Mouse (Mus musculus): ENCODE results near the gene Prkcb. TPM values are rescaled to one million over a fixed set of nuclear protein-coding genes. Genes with fewer than 3 reads are reported as not detected.

Gene Prkcb
- polyA plus RNA-seq, 1 experiment from 2014 or later, result 5.6 TPM

DNA sequence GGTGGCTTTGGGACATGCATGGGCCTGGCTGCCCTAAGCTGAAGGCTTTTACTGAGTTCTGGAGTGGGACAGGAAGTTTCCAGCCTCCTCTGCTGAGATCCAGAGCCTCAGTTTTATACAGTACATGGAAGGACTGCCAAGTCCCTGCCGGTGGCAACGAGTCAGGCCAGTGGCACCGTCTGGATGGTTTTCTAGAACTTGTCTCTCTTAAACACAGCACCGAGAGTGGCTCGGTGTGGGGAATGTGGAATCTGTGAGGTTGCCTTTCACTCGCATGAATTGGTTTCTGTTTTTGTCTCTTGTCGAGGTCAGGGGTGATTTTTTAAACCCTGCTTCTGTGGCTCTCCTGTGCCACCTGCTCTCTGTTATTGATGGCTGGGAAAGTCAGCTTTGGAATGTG lies 3.6 kb downstream of the Prkcb start:
- Histone ChIP-seq H3K27me3 (peaks cover 45% of the 10 kb centered on the region), H3K4me1 (peaks cover 11% of the 10 kb centered on the region; the same call in 1 of the 2 replicates), H3K4me2 (replicated peaks) (no peak overlapping the region), H3K9ac (no peak overlapping the region), H3K27ac (no peak overlapping the region), H3K4me3 (no peak overlapping the region), H3K36me3 (no peaks in the 10 kb centered on the region), H3K9me3 (no peaks in the 10 kb centered on the region)
- no peak for ATAC-seq (ENCODE audit: insufficient number of reproducible peaks, insufficient read depth, low FRiP score, low TSS enrichment)
- 48% methylated on average over 7 of the region's 7 CpGs for WGBS

DNA sequence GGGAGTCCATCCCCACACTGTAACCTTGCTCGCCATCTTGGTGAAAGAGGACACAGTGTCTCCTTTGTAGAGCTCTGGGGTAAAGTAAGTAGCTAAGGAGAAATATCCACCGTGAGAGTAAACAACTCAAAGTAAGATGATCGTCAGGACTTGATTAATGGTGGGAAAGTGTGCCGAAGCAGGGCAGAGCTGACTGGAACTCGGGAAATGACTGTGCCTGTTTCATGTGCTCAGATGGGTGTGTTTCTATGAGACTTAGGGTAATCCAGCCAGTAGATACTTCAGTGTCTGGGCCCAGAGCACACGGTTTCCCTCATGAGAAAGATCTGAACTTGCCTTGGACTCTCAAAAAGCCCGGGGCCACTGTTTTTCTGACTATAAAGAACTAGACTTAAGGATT lies 5.6 kb downstream of the Prkcb start:
- Histone ChIP-seq H3K4me3 (no peak overlapping the region), H3K27ac (no peak overlapping the region), H3K4me2 (replicated peaks) (no peak overlapping the region), H3K4me1 (peaks cover 7% of the 10 kb centered on the region; the same call in 1 of the 2 replicates), H3K9ac (no peak overlapping the region), H3K27me3 (peaks cover 28% of the 10 kb centered on the region), H3K36me3 (no peaks in the 10 kb centered on the region), H3K9me3 (no peaks in the 10 kb centered on the region)
- ATAC-seq (ENCODE audit: insufficient number of reproducible peaks, insufficient read depth, low FRiP score, low TSS enrichment), result no peak
- WGBS, result 81% methylated on average over 7 of the region's 7 CpGs

DNA sequence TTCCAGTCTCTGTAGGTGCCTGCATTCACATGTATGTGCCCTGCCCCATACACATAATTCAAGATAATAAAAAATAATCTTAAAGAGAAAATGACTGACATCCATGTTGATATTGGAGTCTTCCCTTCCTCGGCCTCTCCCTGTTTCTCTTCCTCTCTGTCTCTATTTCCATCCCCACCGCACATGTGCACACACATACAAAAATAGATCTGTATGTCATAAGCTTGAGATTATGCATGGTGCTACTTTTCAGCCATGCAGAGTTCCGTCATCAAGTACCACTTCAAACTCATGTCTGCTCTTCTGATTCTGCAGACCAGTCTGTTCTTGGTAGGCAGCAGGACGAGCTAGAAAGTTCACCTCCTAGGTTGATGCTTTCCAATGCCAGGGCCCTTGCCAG lies 6.8 kb downstream of the Prkcb start:
- ATAC-seq (ENCODE audit: insufficient number of reproducible peaks, insufficient read depth, low FRiP score, low TSS enrichment), result no peak
- H3K27me3 ChIP-seq, result peaks cover 16% of the 10 kb centered on the region
- WGBS, result 85% methylated on average over 4 of the region's 4 CpGs

DNA sequence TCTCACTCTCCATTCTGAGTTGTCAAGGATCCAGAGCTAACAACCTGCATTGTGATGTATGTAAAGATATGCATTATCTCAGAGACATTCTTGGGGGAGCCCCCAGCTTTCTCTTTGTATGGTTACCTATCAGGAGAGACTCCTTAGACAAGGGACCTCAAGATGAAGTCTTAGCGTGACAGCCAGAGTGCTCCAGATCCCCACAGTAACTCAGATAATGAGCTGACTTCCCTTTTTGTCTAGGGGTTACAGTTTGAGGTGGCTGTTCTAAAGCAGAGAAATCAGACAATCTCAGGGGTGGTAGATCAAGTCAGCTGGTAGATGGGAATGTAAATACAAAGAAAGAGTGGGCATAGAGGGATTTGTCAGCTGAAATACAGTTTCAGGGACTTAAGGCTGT lies 7.8 kb downstream of the Prkcb start:
- Histone ChIP-seq H3K9ac (no peak overlapping the region), H3K4me3 (no peak overlapping the region), H3K4me2 (replicated peaks) (no peak overlapping the region), H3K4me1 (no peaks in the 10 kb centered on the region), H3K36me3 (no peaks in the 10 kb centered on the region), H3K27me3 (peaks cover 8% of the 10 kb centered on the region; the same call in 1 of the 2 replicates), H3K9me3 (no peaks in the 10 kb centered on the region), H3K27ac (no peak overlapping the region)
- 75% methylated on average over 1 of the region's 1 CpGs for WGBS
- no peak for ATAC-seq (ENCODE audit: insufficient number of reproducible peaks, insufficient read depth, low FRiP score, low TSS enrichment)

More for the DNA sequence above, 6.8 kb downstream of the Prkcb start:
- Histone ChIP-seq H3K4me2 (replicated peaks) (no peak overlapping the region), H3K9me3 (no peaks in the 10 kb centered on the region), H3K9ac (no peak overlapping the region), H3K27ac (no peak overlapping the region), H3K4me1 (no peaks in the 10 kb centered on the region), H3K36me3 (no peaks in the 10 kb centered on the region), H3K4me3 (no peak overlapping the region)

DNA sequence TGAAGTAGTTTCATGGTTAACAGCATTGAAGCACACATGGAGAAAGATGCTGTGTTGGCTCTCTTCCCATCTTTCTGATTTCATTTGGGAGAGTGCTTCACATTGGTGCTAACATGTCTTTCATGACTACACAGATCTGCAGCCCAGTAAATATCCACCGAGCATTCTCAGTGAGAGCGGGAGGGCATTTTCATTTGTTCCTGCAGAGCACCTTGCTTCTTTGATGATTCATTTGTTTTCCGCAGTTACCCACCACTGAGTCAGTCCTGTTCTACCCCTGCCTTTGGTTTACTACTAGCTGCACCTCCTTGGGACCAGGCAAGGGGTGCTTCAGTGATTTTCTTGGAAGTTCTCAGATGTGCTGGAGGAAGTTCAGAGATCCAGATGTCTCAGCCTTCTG lies 8.3 kb downstream of the Prkcb start:
- WGBS, result 87% methylated on average over 3 of the region's 3 CpGs

DNA sequence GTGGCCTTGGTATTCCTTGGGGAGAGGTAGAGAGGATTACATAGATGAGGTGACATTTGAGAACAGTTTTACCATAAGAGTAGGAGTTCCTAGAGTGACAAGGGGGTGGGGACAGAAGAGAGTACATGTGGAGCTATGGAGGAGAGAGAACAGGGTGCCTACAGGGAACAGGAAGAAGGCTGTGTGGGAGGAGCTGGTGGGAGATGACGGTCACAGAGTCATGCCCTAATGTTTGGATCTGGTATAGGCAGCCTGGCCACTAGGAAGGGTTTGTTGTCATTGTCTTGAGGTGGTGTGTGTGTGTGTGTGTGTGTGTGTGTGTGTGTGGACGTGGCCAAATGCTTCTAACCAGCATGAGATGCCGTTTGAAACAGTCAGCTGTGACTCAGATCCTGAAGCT lies 9.1 kb downstream of the Prkcb start:
- Histone ChIP-seq H3K27ac (no peak overlapping the region), H3K9ac (no peak overlapping the region), H3K4me3 (no peak overlapping the region), H3K9me3 (no peaks in the 10 kb centered on the region), H3K4me1 (no peaks in the 10 kb centered on the region), H3K4me2 (replicated peaks) (no peak overlapping the region), H3K27me3 (no peaks in the 10 kb centered on the region), H3K36me3 (no peaks in the 10 kb centered on the region)
- no peak for ATAC-seq (ENCODE audit: insufficient number of reproducible peaks, insufficient read depth, low FRiP score, low TSS enrichment)
- 59% methylated on average over 3 of the region's 3 CpGs for WGBS

More for the DNA sequence above, 8.3 kb downstream of the Prkcb start:
- Histone ChIP-seq H3K9ac (no peak overlapping the region), H3K36me3 (no peaks in the 10 kb centered on the region), H3K4me2 (replicated peaks) (no peak overlapping the region), H3K4me1 (no peaks in the 10 kb centered on the region), H3K27ac (no peak overlapping the region), H3K9me3 (no peaks in the 10 kb centered on the region), H3K27me3 (peaks cover 4% of the 10 kb centered on the region; the same call in 1 of the 2 replicates), H3K4me3 (no peak overlapping the region)
- no peak for ATAC-seq (ENCODE audit: insufficient number of reproducible peaks, insufficient read depth, low FRiP score, low TSS enrichment)

DNA sequence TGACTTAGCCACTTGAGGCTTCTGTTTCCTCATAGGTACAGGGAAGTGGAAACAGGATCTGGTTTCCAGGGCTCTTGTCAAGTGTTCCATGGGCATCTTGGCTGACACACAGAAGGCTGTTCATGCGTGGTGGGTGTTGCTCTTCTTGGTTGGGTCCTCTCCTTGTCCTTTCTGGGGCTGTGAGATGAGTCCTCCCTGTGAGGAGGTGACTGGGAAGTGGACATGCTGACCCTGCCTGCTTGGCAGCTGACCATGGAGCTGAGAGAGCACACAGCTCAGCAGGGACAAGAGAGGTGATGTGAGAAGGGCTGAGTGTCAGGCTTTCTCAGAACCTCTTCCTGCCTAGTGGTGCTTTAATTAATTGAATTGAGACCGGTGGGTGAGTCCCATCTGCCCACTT lies 10.2 kb downstream of the Prkcb start:
- H3K9ac ChIP-seq, result no peak overlapping the region
- H3K36me3 ChIP-seq, result no peaks in the 10 kb centered on the region
- H3K4me1 ChIP-seq, result no peaks in the 10 kb centered on the region
- H3K9me3 ChIP-seq, result no peaks in the 10 kb centered on the region
- H3K4me2 ChIP-seq (replicated peaks), result no peak overlapping the region
- H3K27me3 ChIP-seq, result no peaks in the 10 kb centered on the region
- no peak overlapping the region for H3K4me3 ChIP-seq
- WGBS, result 82% methylated on average over 2 of the region's 2 CpGs
- no peak overlapping the region for H3K27ac ChIP-seq
- no peak for ATAC-seq (ENCODE audit: insufficient number of reproducible peaks, insufficient read depth, low FRiP score, low TSS enrichment)

DNA sequence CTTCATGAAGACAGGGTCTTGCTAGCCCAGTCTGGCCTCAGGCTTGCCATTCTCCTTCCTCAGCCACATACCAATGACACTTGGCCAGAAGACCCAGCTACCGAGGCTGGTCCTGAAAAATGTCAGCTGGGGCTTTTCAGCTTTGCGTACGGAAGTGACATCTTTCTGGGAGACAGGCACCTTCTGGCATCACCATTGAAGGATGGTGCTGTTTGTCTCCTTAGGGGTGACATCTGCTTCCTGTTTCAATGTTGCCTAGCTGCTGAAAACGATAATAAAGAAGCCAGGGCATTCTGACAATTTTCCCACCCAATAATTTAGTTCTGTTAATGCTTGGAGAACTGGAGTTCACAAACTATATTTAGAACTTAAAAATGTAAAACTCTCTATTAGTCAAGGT lies 12.0 kb downstream of the Prkcb start:
- Histone ChIP-seq H3K9me3 (no peaks in the 10 kb centered on the region), H3K9ac (no peak overlapping the region), H3K4me2 (replicated peaks) (no peak overlapping the region), H3K36me3 (no peaks in the 10 kb centered on the region), H3K4me1 (no peaks in the 10 kb centered on the region), H3K27ac (no peak overlapping the region), H3K4me3 (no peak overlapping the region), H3K27me3 (no peaks in the 10 kb centered on the region)
- ATAC-seq (ENCODE audit: insufficient number of reproducible peaks, insufficient read depth, low FRiP score, low TSS enrichment), result no peak
- WGBS, result 80% methylated on average over 4 of the region's 4 CpGs

DNA sequence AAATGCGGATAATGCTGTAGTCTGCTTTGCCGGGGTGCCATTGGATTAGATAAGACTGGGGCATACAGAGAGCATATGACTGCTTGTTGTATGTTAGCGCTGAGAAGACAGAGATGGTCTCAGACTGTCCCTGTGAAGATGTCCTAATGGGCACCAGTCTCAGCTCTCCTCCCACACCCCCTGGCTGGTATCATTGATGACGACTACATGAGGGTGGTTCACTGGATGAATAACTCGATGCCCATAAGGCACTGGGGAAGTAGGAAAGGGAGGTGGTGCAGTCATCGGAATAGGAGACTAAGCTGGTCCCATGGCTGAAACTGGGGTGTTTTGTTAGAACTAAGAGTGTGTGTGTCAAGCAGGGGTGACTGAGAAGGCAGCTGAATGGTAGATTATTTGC lies 14.0 kb downstream of the Prkcb start:
- Histone ChIP-seq H3K4me1 (no peaks in the 10 kb centered on the region), H3K9ac (no peak overlapping the region), H3K27ac (no peak overlapping the region), H3K27me3 (no peaks in the 10 kb centered on the region), H3K9me3 (no peaks in the 10 kb centered on the region), H3K4me3 (no peak overlapping the region), H3K36me3 (no peaks in the 10 kb centered on the region), H3K4me2 (replicated peaks) (no peak overlapping the region)
- no peak for ATAC-seq (ENCODE audit: insufficient number of reproducible peaks, insufficient read depth, low FRiP score, low TSS enrichment)
- 84% methylated on average over 6 of the region's 6 CpGs for WGBS

DNA sequence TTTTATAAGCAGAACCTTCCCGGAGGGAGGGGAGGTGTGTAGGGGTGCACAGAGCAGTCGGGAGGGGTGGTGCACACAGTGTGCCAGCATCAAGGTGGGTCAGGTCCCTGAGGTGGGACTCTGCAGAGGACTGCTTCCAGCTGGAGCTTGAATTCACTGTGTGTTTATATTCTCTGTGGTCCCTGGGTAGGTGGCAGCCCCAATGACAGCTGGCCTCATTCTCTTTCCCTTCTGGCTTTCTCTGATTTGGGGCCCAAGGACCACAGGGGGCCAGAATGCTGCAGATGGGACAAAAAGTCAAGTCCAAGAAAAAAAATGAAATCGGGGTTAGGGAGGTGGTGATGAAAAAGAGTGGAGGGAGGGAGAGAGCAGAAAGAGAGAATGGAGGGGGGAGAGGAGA lies 15.4 kb downstream of the Prkcb start:
- 65% methylated on average over 3 of the region's 3 CpGs for WGBS
- no peak overlapping the region for H3K27ac ChIP-seq
- no peak overlapping the region for H3K4me3 ChIP-seq
- no peaks in the 10 kb centered on the region for H3K9me3 ChIP-seq
- H3K27me3 ChIP-seq, result no peaks in the 10 kb centered on the region
- H3K9ac ChIP-seq, result no peak overlapping the region
- H3K4me1 ChIP-seq, result no peaks in the 10 kb centered on the region
- no peak for ATAC-seq (ENCODE audit: insufficient number of reproducible peaks, insufficient read depth, low FRiP score, low TSS enrichment)
- H3K36me3 ChIP-seq, result no peaks in the 10 kb centered on the region
- no peak overlapping the region for H3K4me2 ChIP-seq (replicated peaks)

DNA sequence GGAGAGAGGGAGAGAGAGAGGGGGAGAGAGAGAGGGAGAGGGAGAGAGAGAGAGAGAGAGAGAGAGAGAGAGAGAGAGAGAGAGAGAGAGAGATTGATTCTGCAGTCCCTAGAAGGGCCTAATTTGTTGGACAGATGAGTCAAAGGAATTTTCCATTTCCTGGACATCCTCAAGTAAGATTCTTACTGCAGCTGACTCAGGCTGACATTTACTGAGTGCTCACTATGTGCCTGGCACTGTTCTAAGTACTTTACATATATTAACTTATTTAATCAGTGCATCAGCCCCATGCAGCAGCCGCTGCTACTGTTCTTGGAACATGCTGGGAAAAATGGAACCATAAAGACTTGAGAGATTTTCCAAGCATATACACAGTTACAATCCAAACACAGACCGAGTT lies 16.0 kb downstream of the Prkcb start:
- H3K4me2 ChIP-seq (replicated peaks), result no peak overlapping the region
- 82% methylated on average over 2 of the region's 2 CpGs for WGBS
- ATAC-seq (ENCODE audit: insufficient number of reproducible peaks, insufficient read depth, low FRiP score, low TSS enrichment), result no peak
- H3K27ac ChIP-seq, result no peak overlapping the region
- H3K9ac ChIP-seq, result no peak overlapping the region
- no peaks in the 10 kb centered on the region for H3K36me3 ChIP-seq
- H3K27me3 ChIP-seq, result no peaks in the 10 kb centered on the region
- H3K9me3 ChIP-seq, result no peaks in the 10 kb centered on the region
- H3K4me3 ChIP-seq, result no peak overlapping the region
- no peaks in the 10 kb centered on the region for H3K4me1 ChIP-seq

DNA sequence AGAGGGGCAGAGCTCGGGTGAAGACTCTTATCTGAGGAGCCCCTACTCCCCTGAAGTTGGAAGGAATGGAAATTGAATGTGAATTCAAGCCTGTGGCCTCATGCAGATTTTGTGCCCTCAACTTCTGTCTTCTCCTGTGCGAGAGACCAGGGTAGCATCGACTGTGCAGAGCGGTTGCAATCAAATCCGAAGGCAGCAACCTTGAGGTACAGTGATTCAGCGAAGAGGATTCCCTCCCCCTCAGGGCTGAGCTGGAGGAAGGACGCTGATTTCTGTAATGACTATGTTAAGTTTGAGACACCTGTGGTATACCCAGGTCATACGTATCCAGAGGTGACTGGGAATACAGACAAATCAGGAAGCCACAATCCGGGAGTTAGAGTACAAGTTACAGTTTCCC lies 18.7 kb downstream of the Prkcb start:
- Histone ChIP-seq H3K27me3 (no peaks in the 10 kb centered on the region), H3K4me2 (replicated peaks) (no peak overlapping the region), H3K27ac (no peak overlapping the region), H3K36me3 (no peaks in the 10 kb centered on the region), H3K9me3 (no peaks in the 10 kb centered on the region), H3K4me3 (no peak overlapping the region), H3K9ac (no peak overlapping the region), H3K4me1 (no peaks in the 10 kb centered on the region)
- WGBS, result 91% methylated on average over 9 of the region's 9 CpGs
- ATAC-seq (ENCODE audit: insufficient number of reproducible peaks, insufficient read depth, low FRiP score, low TSS enrichment), result no peak

DNA sequence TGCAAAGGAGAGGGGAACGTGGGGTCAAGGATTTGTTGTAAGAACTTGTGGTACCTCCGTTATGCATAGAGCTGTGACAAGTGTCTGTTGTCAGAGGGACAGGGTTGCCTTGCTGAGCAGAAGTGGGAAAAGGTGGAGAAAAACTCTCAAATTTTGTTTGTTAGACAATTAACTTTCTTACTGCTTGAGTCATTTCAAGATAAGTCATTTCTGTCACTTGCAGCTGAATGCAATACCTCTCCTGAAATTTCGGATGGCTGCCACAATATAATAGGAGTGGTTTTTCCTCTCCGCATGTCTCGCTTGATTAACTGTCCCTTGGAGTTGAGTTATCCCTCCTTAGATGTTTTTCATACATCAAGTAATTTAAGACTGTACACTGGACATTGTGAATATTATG lies 20.1 kb downstream of the Prkcb start:
- Histone ChIP-seq H3K9ac (no peak overlapping the region), H3K4me3 (no peak overlapping the region), H3K27me3 (no peaks in the 10 kb centered on the region), H3K36me3 (no peaks in the 10 kb centered on the region), H3K4me1 (no peaks in the 10 kb centered on the region), H3K27ac (no peak overlapping the region), H3K9me3 (no peaks in the 10 kb centered on the region), H3K4me2 (replicated peaks) (no peak overlapping the region)
- WGBS, result 89% methylated on average over 5 of the region's 5 CpGs
- no peak for ATAC-seq (ENCODE audit: insufficient number of reproducible peaks, insufficient read depth, low FRiP score, low TSS enrichment)

Data from embryonic facial prominence, embryonic 12.5 days (tissue).